Mouse (Mus musculus) kidney, adult 2 months (tissue): Measurements from ENCODE around the gene Igflr1. TPM values are rescaled to one million over a fixed set of nuclear protein-coding genes. Genes with fewer than 3 reads are reported as not detected.

ENCODE experiments used
- DNase-seq: peaks from one replicate; pipeline ENCODE4 v3.0.0; 2021
- H3K27ac ChIP-seq: fragments of 200-500 bp; 2 replicates; pipeline ENCODE4 v1.5.1; 2012; ENCODE audit warnings: low read depth, low read length, control low read depth, inconsistent platforms; ENCODE audit not compliant: insufficient read depth
- H3K27me3 ChIP-seq: fragments of 200-500 bp; replicated peaks from 2 replicates; pipeline ENCODE4 v1.6.1; 2012; ENCODE audit warnings: mild to moderate bottlenecking, moderate library complexity, low read length, inconsistent platforms; ENCODE audit not compliant: control insufficient read depth, insufficient read depth
- H3K36me3 ChIP-seq: fragments of 200-500 bp; 2 replicates; pipeline ENCODE4 v1.6.1; 2012; ENCODE audit warnings: mild to moderate bottlenecking, moderate library complexity, low read length, inconsistent platforms; ENCODE audit not compliant: control insufficient read depth, insufficient read depth
- H3K4me1 ChIP-seq: fragments of 200-500 bp; 2 replicates; pipeline ENCODE4 v1.6.1; 2011; ENCODE audit warnings: low read length; ENCODE audit not compliant: control insufficient read depth, insufficient read depth
- H3K4me3 ChIP-seq: fragments of 200-500 bp; 2 replicates; pipeline ENCODE4 v1.5.1; 2011; ENCODE audit warnings: mild to moderate bottlenecking, low read depth, low read length, control low read depth; ENCODE audit not compliant: insufficient read depth
- CTCF ChIP-seq: fragments of 200-500 bp; conservative IDR thresholded peaks from 2 replicates; pipeline ENCODE4 v1.5.1; 2011; ENCODE audit warnings: low read depth, mild to moderate bottlenecking, control low read depth, low read length, moderate library complexity, mixed read lengths; ENCODE audit not compliant: insufficient read depth, insufficient read length
- POLR2A ChIP-seq: fragments of 200-500 bp; IDR thresholded peaks from one replicate; pipeline ENCODE4 v1.6.1; 2011; ENCODE audit warnings: low read depth, low read length, control low read depth
- WGBS: fragments of 180-500 bp; shearing (Covaris S2); methylation state at CpG from one replicate; pipeline ENCODE4 v1.1.7; 2018; 5-methylcytosine and 5-hydroxymethylcytosine counted together
- polyA plus RNA-seq: library from polyadenylated mRNA; depleted of rRNA; stranded (reverse); fragments of >200 nt; gene quantifications from 2 replicates; pipeline ENCODE4 v1.2.3, GENCODE M21; 2012

The Igflr1 gene
- polyA plus RNA-seq, 1 experiment: 5.2 TPM

- H3K4me3 ChIP-seq: no peak overlapping the region
- H3K27ac ChIP-seq: no peak overlapping the region
- TF ChIP-seq CTCF (no peak), POLR2A (no peak)
- H3K36me3 ChIP-seq: no peaks in the 10 kb centered on the region
- DNase-seq: no peak
- 96% methylated on average over 2 of the region's 2 CpGs for WGBS
- H3K4me1 ChIP-seq: no peaks in the 10 kb centered on the region
- no peaks in the 10 kb centered on the region for H3K27me3 ChIP-seq
Observed at GRCm38 (mm10) chr7:30544327-30544726, 20.9 kb upstream of the Igflr1 start.

GRCm38 (mm10) chr7:30549880-30550279 is 15.3 kb upstream of the Igflr1 start:
- no peak overlapping the region for H3K27ac ChIP-seq
- no peak overlapping the region for H3K4me3 ChIP-seq
- H3K4me1 ChIP-seq: no peaks in the 10 kb centered on the region; the same call in 1 of the 2 replicates
- no peak for TF ChIP-seq POLR2A
- no peak for TF ChIP-seq CTCF
- no peaks in the 10 kb centered on the region for H3K36me3 ChIP-seq
- no peaks in the 10 kb centered on the region for H3K27me3 ChIP-seq
- 82% methylated on average over 2 of the region's 2 CpGs for WGBS
- no peak for DNase-seq

- WGBS: 96% methylated on average over 1 of the region's 1 CpGs
- H3K27ac ChIP-seq: no peak overlapping the region
- no peaks in the 10 kb centered on the region; the same call in 1 of the 2 replicates for H3K4me1 ChIP-seq
- no peaks in the 10 kb centered on the region for H3K27me3 ChIP-seq
- no peak for TF ChIP-seq CTCF
- TF ChIP-seq POLR2A: no peak
- no peak for DNase-seq
- no peak overlapping the region for H3K4me3 ChIP-seq
- H3K36me3 ChIP-seq: no peaks in the 10 kb centered on the region
Observed at GRCm38 (mm10) chr7:30550603-30551002, 14.6 kb upstream of the Igflr1 start.

- no peaks in the 10 kb centered on the region for H3K27me3 ChIP-seq
- 2% methylated on average over 10 of the region's 10 CpGs for WGBS
- no peaks in the 10 kb centered on the region; the same call in 1 of the 2 replicates for H3K4me1 ChIP-seq
- peak overlapping the region; percentile 98 for H3K4me3 ChIP-seq
- no peak for DNase-seq
- H3K27ac ChIP-seq: peak overlapping the region; percentile 99
- TF ChIP-seq CTCF: peak; percentile 25; the same call in 1 of the 2 replicates
- TF ChIP-seq POLR2A: no peak
- H3K36me3 ChIP-seq: no peaks in the 10 kb centered on the region
Observed at GRCm38 (mm10) chr7:30551445-30552101, 13.7 kb upstream of the Igflr1 start.

GRCm38 (mm10) chr7:30552102-30553020 is 12.9 kb upstream of the Igflr1 start, which contains the start of the genes Hspb6 and Proser3:
Hspb6 (plus strand) TSS chr7:30552178.
Proser3 (minus strand) TSS chr7:30552299.
- no peaks in the 10 kb centered on the region for H3K27me3 ChIP-seq
- under 1% methylated on average over 44 of the region's 44 CpGs for WGBS
- H3K27ac ChIP-seq: peak within 1 kb of the TSS; percentile 99
- peak; percentile 100 for DNase-seq
- no peaks in the 10 kb centered on the region; the same call in 1 of the 2 replicates for H3K4me1 ChIP-seq
- TF ChIP-seq CTCF: no peak
- TF ChIP-seq POLR2A: peak; percentile 47
- H3K4me3 ChIP-seq: peak within 1 kb of the TSS; percentile 98
- H3K36me3 ChIP-seq: no peaks in the 10 kb centered on the region

- H3K4me3 ChIP-seq: peak overlapping the region; percentile 57
- no peaks in the 10 kb centered on the region; the same call in 1 of the 2 replicates for H3K4me1 ChIP-seq
- peak; percentile 59 for DNase-seq
- peak overlapping the region; percentile 71 for H3K27ac ChIP-seq
- TF ChIP-seq POLR2A (no peak), CTCF (no peak)
- H3K36me3 ChIP-seq: no peaks in the 10 kb centered on the region
- WGBS: under 1% methylated on average over 23 of the region's 23 CpGs
- no peaks in the 10 kb centered on the region for H3K27me3 ChIP-seq
Observed at GRCm38 (mm10) chr7:30553021-30553589, 12.1 kb upstream of the Igflr1 start.
